Mouse (Mus musculus): Measurements from ENCODE around the gene Gpr87.

Gene Gpr87

DNA sequence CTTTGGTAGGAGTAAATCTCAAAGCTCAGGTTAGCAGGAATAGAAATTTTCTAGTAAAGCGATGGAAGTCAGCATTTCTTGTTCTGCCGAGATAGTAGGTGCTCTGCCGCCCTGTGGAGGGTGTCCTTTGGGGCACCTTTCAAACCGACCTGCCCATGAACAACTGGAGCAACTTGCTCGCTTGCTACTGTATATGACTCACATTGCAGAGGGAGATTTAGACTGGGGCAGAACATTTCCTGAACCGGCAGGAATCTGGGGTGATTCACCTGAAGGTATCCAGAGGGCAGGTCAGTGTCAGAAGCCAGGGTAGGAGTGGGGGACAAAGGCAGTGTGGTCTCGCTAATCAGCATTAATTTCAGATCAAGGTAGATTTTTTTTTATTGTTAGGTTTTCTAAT lies at the start of gene Gpr87:
Gene Gpr87, minus strand, starts transcription at position 167 of the 400 bp plus-strand sequence.
- in situ Hi-C loops (cut with MboI, MseI), result no loop called here

DNA sequence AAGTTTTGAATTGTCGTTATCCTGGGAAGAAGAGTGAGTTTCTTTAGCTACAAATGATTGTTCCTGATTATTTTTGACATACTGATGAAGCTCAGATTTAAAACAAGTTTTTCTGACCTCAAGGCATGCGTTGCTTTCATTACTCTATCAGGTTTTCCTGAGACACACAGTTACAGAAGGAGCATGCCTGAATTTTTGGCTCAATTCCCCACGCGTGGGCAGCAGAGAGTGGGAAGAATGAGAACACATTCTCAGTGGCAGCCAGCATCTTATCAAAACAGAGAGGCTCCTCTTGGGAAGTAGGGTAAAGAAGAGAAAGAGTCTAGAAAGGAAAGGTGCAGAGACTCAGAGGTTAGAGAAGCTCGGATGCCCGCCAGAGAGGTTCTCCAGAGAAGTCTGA lies 48.5 kb upstream of the Gpr87 start:
- in situ Hi-C loops (cut with MboI, MseI), result no loop called here

DNA sequence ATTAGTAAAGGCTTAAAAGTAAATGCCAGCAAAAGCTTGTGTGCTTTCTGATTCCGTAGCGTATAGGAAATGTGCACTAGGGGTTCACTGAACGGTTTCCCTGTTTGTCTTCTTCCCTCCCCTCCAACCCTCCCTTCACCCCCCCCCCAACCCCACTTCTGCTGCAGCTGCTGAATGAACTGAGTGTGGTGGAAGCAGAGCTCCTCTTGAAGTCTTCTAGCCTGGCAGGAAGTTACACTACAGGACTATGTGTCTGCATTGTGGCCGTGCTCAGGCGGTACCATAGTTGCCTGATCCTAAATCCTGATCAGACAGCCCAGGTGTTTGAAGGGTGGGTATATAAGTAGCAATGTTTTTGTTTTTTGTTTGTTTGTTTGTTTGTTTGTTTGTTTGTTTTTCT lies 40.0 kb upstream of the Gpr87 start:
- in situ Hi-C loops (cut with MboI, MseI), result no loop called here

DNA sequence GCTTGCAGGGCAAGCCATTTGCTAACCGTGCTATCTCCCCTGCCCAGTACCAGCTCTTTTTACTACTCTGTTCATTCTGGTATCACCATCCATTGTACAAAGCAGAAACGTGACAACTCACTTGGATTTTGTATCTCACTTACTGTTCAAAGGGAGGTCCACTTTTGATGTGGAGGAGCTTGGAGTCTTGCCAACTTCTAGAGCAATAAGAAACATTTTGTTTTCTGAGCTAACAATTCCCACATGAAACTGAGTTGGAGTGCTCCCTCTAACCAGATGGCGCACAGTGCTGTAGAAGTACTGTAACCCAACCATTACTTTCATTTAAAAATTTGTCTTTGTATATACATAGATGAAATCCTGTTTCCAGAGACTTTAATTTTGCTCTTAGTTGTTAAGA lies 36.0 kb upstream of the Gpr87 start:
- in situ Hi-C loops (cut with MboI, MseI), result no loop called here

DNA sequence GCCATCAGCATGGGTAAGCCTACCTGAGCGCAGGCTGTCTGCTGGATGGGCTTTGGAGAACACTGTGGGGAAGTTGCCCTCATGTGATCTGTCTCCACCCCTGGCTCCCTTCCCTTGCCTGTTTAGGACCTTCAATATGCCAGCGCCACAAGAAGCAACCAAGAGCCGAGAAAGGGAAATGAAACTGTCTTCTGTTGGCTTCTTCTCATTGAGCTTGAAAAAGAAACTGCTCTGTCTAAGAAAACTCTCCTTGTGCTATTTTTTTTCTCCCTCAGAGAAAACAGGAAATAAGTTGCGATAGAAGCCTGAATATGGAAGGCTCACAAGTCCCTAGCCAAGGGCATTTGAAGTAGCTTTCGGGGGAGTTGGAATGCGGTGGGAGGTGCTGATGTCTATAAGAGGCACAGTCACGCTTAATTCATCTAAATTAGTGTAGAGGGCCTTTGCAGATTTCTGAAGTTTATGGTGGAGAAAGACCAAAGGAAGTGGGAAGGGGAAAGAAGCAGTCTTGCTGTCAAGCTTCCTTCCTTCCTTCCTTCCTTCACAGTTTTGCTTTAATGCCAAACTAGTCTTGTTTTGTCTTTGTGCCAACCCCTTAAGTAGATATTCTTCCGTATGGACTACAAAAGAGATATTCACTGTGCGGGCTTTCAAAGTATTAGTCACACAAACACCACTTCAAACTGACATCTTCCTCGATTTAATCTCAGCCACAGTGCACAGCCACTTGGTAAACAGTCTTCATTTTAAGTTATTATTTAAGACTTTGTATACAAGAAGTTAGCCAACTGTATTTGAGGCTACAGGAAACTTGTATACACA lies 34.0 kb upstream of the Gpr87 start:
- in situ Hi-C loops (cut with MboI, MseI), result no loop called here

DNA sequence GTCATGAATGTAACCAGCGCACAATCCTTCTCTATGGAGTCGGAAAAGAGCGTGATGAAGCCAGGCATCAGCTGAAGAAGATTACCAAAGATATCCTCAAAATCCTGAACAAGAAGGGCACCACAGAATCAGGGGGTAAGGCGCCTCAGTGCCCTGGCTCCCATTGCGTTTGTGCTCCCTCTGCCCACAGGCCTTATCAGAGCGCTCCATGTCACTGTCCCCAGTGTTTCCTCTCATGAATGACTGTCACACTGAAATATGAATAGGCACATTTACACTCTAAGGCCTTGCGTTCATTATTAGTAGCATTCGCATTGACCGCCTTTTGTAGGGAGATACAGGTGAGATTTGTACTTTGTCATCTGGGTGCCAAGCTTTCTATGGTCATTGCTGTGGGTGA lies 32.8 kb upstream of the Gpr87 start:
- in situ Hi-C loops (cut with MboI, MseI), result no loop called here

DNA sequence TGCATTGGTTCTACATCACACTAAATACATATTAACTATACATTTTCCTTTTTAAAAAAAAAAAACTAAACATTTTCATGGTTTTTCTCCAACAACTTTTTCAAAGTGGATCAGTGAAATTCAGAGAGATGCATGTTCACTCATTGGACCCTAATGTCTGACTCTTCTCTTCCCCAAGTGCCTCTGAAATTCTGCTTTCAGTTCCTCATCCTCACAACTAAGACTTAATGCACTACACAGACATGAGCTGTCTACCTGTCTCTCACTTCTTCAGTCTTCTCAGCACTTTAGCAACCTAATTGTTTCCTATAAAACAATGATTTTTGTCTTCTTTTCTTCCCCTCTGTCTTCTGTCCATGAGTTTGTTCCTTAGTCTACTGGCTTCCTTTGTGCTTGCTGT lies 30.5 kb upstream of the Gpr87 start:
- in situ Hi-C loops (cut with MboI, MseI), result no loop called here

DNA sequence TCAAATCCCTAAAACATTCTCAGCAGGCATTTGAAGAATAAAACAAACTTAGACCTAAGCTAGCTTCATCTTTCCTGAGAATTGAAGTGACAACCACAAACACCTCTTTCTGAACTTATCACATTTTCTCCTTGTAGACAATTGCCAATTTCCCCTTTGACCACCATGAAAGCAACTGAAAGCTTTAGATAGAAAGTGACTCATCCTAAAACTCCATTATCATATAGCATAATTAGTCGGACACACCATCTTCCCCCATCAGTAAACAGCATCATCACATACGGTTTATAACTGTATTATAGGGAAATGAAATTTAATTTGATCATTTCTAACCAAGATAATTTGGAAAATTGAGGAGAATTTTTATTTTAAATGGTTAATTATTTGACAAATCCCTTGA lies 27.4 kb upstream of the Gpr87 start:
- in situ Hi-C loops (cut with MboI, MseI), result no loop called here

DNA sequence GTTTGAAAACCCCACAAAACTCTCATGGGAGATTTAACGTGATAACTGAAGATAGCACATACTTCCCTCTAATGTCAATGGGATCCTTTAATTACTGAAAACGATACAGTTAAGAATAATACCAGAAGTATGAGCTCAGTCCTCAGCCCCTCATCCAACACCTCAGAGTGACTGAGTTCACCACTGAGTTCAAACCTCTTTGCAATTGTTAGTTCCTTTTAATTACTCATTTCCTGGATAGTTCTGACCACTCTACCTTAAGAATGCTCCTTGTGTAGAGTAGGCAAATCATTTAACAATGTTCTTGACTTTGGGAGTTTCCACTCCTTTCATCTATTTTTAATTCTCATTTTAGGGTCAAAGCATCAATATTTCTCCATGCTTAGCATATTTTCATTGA lies 24.4 kb upstream of the Gpr87 start:
- in situ Hi-C loops (cut with MboI, MseI), result no loop called here

DNA sequence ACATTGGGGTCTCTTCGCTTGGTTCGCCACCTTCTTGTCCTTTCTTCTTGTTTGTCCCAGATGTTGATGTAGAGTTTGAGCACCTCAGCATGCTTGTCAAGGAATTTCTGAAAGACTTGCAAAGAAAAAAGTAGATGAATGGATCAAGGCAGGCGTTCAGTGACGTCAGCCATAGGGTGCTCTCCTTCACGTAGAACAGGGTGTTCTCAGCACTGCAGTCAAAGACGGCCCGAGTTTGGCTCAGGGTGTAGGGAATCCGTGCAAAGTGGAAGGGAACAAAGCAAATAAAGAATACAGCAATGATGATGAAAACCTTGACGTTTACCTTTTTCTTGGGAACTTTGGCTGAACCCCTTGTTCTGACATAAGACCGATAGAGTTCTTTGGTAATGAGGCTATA lies 22.3 kb upstream of the Gpr87 start:
- in situ Hi-C loops (cut with MboI, MseI), result no loop called here

DNA sequence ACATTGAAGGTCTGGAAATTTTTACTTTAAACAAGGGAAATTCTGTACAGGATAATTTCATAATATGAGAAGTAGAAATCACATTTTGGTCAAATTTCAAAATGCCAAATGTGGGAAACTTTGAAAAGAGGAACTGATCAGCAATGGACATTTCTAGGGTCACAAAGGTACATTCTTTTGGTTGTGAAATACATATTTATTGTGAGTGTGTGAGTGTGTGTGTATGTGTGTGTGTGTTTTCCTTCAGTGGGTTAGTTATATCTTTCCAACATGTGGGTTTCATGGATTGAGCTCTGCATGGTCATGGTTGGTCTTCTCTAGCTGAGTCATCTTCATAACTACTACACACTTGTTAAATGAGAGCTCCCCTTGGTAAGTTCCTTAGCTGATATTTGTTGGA lies 17.5 kb upstream of the Gpr87 start:
- in situ Hi-C loops (cut with MboI, MseI), result no loop called here

DNA sequence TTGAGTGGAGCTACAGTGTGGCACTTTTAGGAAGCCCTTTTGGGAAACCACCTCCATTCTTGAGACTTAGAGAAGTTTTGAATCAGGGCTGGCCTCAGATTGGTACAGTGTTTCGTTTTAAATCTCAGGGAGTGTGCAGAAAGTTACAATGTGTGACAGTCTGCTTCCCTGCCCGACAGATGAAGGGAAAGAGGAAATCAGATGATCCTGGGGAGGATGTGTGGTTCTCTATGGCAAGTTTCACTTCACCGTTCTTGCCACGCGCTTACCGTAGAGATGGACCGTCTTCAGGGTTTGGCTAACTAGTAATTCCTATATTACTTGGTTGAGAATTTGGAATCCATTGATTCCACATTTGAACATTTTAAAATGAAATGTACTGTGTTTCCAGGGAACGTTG lies 16.9 kb upstream of the Gpr87 start:
- in situ Hi-C loops (cut with MboI, MseI), result no loop called here

DNA sequence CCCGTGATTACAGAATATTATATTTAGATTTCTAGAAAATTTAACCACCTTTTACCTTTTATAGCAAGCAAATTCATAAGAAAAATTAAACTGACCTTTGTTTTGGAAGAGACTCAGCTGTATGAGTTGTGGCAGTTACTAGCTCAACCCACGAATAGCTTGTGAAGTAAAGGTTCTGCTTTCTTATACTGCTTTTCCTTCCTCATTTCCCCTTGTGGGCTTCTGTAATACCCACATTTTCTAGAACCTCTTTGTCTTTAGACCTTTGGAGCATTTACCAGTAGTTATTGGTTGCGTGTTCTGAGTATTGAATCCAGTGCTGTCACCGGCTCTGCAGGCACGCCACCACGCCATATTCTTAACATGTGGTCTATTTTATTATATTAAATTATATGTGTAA lies 15.8 kb upstream of the Gpr87 start, which contains the start of gene P2ry13:
Gene P2ry13, minus strand, starts transcription at position 156 of the 400 bp plus-strand sequence.
- in situ Hi-C loops (cut with MboI, MseI), result no loop called here

DNA sequence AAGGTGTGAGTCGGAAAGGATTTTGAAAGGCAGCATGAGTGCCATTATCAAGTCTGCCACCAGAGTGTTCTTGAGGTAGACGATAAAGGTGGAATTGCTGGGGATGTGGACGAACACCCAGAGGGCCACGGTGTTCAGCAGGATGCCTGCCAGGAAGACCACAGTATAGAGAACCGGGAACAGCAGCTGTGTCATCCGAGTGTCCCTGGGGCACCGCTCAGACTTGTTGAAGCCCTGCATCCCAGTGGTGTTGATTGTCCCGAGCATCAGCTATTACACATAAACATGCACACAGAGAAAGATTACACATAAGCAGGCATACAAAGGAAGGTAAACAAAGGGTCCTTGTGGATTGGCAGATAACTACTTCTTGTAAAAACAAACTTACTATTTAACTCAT lies 15.2 kb upstream of the Gpr87 start:
- in situ Hi-C loops (cut with MboI, MseI), result no loop called here

DNA sequence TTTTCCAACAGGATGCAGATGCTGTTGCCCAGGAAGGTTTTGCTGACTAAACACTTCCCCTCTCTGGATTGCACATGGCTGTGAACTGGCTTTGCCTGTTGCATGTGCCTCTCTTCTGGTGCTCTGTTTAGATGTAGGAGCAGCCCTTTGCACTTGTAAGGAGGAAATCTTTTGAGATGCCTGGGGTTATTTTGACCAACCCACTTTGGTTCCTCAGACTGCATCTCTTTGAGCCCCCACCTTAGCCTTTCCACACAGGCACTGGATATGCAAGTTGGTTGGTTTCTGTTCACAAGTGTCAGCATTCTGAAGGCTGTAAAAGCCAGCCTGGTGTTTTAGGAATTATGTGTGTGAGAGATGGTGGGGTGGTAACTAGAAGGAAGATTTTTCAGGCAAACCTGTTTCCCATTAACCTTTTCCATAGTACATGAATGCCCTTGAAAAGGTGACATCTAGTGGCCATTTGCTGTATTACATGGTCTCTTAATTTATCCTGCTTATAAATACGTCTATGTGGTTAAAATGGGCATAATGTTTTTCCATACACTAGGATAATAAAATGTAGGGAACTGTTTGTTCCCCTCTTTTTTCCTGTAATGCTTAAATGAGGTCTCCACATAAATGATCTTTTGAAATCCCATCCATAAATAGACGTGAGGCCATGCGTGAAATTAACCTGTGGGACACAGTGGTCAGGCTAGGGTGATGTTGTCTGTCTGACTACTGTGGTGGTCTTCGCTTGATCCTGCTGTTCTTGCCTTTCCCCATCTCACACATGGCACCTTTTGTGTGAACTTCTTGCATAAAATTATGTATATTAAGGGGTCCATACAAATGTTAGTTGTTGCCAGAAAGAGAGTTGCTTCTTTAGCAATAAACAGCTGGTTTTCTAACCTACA lies 14.0 kb upstream of the Gpr87 start:
- in situ Hi-C loops (cut with MboI, MseI), result loop anchor here (10.0 kb wide), 1 partner anchor 94 kb away; no protein-coding TSS in a partner anchor

DNA sequence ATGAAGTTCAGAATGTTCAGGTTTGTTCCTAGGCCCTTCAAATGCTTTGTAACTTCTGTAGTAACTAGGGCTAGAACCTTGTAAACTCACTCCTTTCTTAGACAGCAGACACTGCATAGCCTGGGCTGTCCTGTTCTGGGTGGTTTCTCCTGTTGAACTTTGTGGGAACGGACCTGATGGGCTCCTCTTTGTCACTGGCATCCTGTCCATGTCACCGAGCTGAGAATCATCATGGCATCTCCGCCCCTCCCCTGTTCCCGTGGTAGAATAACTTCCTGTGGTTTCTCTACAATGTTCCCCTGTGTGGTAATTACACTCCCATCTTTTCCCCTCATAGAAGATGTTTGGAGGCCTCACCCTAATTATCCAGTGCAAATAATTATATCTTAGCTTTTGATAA lies 11.0 kb upstream of the Gpr87 start:
- in situ Hi-C loops (cut with MboI, MseI), result loop anchor here (10.0 kb wide), 1 partner anchor 91 kb away; no protein-coding TSS in a partner anchor

DNA sequence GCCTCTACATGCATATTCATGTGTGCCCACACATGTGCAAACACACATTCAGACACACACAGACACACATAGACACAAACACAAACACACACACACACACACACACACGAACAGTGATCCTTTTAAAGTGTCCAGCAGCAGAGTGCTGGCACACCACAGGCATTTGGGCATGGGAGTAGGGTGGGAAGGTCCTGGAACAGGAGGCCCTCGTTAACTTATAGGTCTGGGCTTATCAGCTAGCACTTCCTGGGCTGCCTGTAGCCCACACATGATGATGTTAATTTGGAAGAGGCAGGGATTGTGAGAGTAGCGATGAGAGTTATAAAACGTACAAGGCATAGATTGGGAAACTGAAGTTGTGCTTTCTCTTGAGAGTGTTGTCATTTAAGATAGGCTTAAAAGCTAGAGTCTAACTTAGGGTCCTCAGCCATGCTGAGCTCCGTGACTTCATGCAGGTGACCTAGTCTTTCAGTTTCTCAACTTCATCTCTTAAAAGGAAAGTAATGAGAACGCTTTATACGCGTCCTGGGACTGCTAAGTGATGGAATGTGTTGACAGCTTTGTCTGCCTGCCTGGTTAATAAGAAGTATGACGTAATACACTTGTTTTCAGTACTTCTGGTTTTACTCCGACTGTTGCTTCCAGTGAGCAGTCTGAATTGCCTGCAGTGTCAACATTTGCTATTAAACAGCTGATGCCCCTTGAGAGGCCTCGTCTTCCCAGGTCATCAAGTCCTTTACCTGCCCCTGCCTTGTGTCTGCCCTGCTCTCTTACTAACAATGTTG lies 10.0 kb upstream of the Gpr87 start:
- in situ Hi-C loops (cut with MboI, MseI), result loop anchor here (10.0 kb wide), 1 partner anchor 90 kb away; no protein-coding TSS in a partner anchor

DNA sequence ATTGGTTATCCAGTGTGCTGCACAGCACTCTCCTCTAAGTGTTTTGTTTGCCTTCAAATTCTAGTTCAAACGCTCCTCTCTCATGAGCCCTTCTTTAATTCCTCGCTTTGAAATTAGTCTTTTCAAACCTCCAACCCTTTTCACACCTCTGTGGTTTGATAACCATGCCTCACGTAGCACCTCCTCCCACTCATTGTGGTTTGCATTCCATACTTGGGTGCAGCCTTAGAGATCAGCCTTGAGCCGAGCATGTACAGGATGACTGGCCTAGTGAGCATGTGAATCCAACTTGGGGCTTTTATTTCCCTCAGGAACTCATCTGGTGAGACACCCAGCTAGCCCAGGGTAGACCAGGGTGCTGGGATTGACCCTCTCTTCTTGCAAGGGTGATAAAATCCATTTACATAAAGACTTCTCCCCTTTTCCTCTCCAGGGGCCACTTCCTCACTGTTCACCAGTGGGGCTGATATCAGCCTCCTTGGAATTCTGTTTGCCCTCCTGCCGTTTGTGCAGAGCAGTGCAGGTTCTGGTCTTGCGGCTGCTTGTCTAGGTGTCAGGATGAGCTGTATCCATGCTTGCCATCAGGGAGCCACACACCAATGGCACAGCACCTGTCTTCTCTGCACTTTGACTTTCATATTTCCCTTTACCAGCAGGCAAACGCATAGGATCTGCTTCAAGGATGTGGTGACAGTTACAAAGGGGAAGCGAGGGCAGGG lies 9.1 kb upstream of the Gpr87 start:
- in situ Hi-C loops (cut with MboI, MseI), result loop anchor here (10.0 kb wide), 1 partner anchor 89 kb away; no protein-coding TSS in a partner anchor

DNA sequence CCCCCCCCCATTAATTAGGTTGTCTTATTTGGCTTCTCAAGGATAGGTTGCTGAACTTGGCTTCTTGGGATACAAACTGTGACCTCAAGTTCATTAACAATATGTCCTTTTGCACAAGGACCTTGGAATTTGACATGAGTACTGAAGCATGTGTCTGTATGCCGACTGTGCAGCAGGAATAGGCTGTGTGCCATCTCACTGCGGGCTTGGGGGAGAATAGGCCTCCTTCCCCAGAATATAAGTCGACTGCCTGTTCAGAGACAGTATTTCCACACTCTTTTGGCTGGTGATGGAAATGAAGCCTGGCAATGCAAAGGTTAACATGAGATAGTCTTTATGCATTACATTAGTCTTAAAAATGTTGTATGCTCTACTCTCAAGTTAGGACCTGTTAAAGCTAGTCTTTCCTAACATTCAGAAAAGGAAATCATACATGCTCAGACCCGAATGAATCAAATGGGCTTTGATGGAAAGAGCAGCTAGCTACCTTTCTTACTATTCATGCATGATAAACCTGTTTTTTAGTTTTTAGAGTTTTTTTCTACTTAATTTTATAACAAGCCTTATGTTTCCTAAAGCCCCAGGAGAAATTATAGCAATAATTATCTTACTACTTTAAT lies 2.5 kb upstream of the Gpr87 start:
- in situ Hi-C loops (cut with MboI, MseI), result no loop called here

DNA sequence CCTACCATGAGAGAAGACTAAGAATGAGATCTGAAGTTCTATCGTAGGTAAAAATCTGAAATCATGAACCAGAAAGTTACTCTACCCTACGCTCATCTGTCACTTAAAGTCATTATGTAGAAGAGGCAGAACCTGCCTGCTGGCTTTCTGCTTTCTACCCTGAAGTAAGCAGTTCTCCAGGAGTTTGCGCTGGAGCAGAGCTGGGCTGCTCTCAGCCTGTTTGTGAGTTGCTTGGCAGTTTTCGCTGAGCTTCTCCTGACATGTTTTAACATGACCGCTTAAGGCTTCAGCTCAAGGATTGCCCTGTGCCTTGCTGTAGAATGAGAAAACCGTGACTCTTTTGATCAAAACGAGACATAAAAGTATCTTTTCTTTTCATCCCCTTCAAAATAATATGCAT lies 805 bp downstream of the Gpr87 start:
- in situ Hi-C loops (cut with MboI, MseI), result no loop called here

DNA sequence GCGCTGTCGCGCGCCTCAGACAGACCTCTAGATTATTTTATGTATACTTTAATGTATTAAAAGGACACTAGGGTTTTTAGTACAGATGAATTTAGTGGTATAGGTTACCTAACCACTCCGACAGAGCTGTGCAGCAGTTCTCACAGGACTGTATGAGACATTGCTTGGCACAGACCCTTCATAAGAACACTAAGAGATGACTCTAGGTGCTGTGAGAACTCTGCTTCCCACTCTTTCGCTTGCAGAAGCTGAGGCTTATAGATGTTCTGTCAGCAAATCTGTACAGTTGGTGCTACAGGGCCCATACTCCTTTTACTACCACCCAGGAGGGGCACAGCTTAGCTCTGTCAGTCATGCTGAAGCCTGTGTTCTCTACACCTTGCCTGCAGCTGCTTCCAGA lies 3.2 kb downstream of the Gpr87 start:
- in situ Hi-C loops (cut with MboI, MseI), result no loop called here

Data from T-helper 1 cell (primary cell).